Mouse (Mus musculus): ENCODE data around the gene Gm47996. TPM values are rescaled to one million over a fixed set of nuclear protein-coding genes. Genes with fewer than 3 reads are reported as not detected.
A peak's percentile ranks its signal among the peaks of the same experiment; 100 is the strongest.

Gene Gm47996
- polyA plus RNA-seq, 2 experiments, result 0.46 to 0.52 TPM

DNA sequence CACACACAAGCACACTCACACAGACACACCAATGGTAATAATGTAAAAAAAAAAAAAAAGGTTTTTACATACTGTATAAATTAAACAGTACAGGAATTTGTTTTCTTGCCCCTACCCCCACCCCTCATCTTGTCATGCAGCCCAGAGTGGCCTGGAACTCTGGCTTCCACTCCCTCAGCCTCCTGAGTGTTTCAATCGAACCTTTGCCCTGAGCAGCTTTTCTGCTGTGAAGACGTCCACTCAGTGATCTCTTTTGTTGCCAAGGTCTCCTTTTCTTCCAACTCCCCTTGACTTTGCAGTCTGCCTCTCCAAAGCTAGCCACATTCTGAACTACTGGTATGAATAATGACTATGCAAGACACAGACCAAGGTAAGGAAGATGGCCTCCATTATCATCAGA, 35.9 kb downstream of the Gm47996 start:
- H3K9ac ChIP-seq (replicated peaks), result no peak overlapping the region
- H3K4me2 ChIP-seq (ENCODE audit: low read depth), result no peak overlapping the region
- no peak; the same call in 1 of the 2 replicates for ATAC-seq (ENCODE audit: insufficient read depth)
- 68% methylated on average over 2 of the region's 2 CpGs for WGBS (ENCODE audit: insufficient replicate concordance)
- peaks cover 0 to 2% of the 10 kb centered on the region in 2 experiments; a peak in 1 of 4 replicates for H3K4me1 ChIP-seq (replicated peaks; ENCODE audit: control insufficient read depth in 2 of 2, insufficient read depth in 2 of 2, low read length in 1 of 2)
- H3K27ac ChIP-seq, result no peak overlapping the region
- TF ChIP-seq EP300 (IDR thresholded peaks at IDR 0.05; ENCODE audit: low read depth), result no peak
- no peak for DNase-seq (ENCODE audit: low read depth in 3 of 3, low spot score in 3 of 3)
- H3K9me3 ChIP-seq (ENCODE audit: control insufficient read depth, low read length), result no peaks in the 10 kb centered on the region
- H3K4me3 ChIP-seq (ENCODE audit: insufficient read depth in 1 of 2, low read depth in 2 of 2, low read length in 2 of 2), result no peak overlapping the region
- H3K27me3 ChIP-seq (ENCODE audit: control insufficient read depth, insufficient read depth, low read length), result no peaks in the 10 kb centered on the region
- no peaks in the 10 kb centered on the region for H3K36me3 ChIP-seq (replicated peaks; ENCODE audit: control insufficient read depth, insufficient read depth, low read depth)

DNA sequence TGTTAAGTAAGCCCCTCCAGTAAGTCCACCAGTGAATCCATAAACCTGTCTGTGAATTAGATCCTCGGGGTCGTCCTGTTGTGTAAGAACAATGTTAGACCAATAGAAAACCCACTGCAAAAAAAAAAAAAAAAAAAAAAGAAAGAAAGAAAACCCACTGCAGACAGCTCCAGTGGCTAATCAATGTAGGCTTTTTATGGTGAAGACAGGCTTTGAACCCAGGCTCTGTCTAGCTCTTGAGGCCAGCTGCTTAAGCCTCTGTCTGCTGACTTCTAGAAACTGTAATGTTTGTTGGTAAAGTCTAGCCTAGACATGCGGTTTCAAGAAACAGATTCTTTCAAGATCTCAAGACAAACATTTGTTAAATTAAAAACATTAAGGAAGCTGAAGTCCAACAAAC, 40.2 kb downstream of the Gm47996 start:
- no peak overlapping the region for H3K4me3 ChIP-seq (ENCODE audit: insufficient read depth in 1 of 2, low read depth in 2 of 2, low read length in 2 of 2)
- H3K36me3 ChIP-seq (replicated peaks; ENCODE audit: control insufficient read depth, insufficient read depth, low read depth), result no peaks in the 10 kb centered on the region
- H3K9ac ChIP-seq (replicated peaks), result no peak overlapping the region
- no peak overlapping the region for H3K27ac ChIP-seq
- no peaks in the 10 kb centered on the region for H3K9me3 ChIP-seq (ENCODE audit: control insufficient read depth, low read length)
- DNase-seq (ENCODE audit: low read depth in 3 of 3, low spot score in 3 of 3) (no peak), ATAC-seq (ENCODE audit: insufficient read depth) (no peak)
- H3K27me3 ChIP-seq (ENCODE audit: control insufficient read depth, insufficient read depth, low read length), result no peaks in the 10 kb centered on the region
- 73% methylated on average over 3 of the region's 3 CpGs for WGBS (ENCODE audit: insufficient replicate concordance)
- TF ChIP-seq EP300 (IDR thresholded peaks at IDR 0.05; ENCODE audit: low read depth) (no peak), CTCF (IDR thresholded peaks at IDR 0.05; ENCODE audit: low read depth) (no peak)
- H3K4me1 ChIP-seq (replicated peaks; ENCODE audit: control insufficient read depth in 2 of 2, insufficient read depth in 2 of 2, low read length in 1 of 2), result peaks cover 0 to 2% of the 10 kb centered on the region in 2 experiments; a peak in 1 of 4 replicates
- no peak overlapping the region; the same call in 1 of the 2 replicates for H3K4me2 ChIP-seq (ENCODE audit: low read depth)

DNA sequence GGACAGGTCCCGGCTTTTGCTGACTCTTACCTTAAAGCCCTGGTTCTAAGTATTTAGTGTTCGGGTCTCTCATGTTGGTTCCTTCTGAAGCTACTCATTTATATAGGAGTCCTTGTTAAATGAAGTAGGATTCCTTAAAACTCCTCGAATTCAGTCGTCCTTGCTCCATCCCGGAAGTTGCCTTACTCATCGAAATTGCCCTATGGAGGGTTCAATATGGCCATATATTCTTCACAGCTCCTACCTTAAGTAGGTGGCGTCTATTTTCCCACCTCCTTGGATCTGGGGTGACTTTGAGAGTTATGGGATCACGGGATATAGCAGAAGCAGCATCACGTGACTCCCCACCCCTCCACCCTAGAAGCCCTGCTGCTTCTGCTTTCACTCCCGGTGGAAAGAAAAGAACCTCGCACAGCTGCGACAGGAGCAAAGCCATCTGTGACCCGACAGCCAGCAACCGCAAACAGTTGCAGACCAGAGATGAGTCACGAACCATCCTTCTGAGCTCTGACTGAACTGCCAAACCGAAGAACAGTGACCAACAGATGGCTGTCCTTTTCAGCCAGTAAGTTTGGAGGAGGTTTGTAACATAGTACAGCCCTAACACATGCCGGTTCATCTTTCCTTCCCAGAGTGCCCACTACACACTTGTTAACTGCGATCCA, 40.7 kb downstream of the Gm47996 start:
- whole genome bisulfite sequencing (ENCODE audit: insufficient replicate concordance), result 35% methylated on average over 18 of the region's 18 CpGs
- Histone ChIP-seq H3K9ac (replicated peaks) (no peak overlapping the region), H3K27ac (no peak overlapping the region), H3K4me1 (replicated peaks; ENCODE audit: control insufficient read depth in 2 of 2, insufficient read depth in 2 of 2, low read length in 1 of 2) (peaks cover 0 to 2% of the 10 kb centered on the region in 2 experiments; a peak in 1 of 4 replicates), H3K36me3 (replicated peaks; ENCODE audit: control insufficient read depth, insufficient read depth, low read depth) (no peaks in the 10 kb centered on the region), H3K27me3 (ENCODE audit: control insufficient read depth, insufficient read depth, low read length) (no peaks in the 10 kb centered on the region), H3K9me3 (ENCODE audit: control insufficient read depth, low read length) (no peaks in the 10 kb centered on the region), H3K4me2 (ENCODE audit: low read depth) (peak overlapping the region; percentile 23; the same call in 1 of the 2 replicates), H3K4me3 (ENCODE audit: insufficient read depth in 1 of 2, low read depth in 2 of 2, low read length in 2 of 2) (no peak overlapping the region)
- peak; percentile 43; the same call in 1 of the 2 replicates for ATAC-seq (ENCODE audit: insufficient read depth)
- TF ChIP-seq CTCF (IDR thresholded peaks at IDR 0.05; ENCODE audit: low read depth), result no peak
- TF ChIP-seq EP300 (IDR thresholded peaks at IDR 0.05; ENCODE audit: low read depth), result no peak
- DNase-seq (ENCODE audit: low read depth in 3 of 3, low spot score in 3 of 3), result peak; percentile 7 to 26 (median 12)

DNA sequence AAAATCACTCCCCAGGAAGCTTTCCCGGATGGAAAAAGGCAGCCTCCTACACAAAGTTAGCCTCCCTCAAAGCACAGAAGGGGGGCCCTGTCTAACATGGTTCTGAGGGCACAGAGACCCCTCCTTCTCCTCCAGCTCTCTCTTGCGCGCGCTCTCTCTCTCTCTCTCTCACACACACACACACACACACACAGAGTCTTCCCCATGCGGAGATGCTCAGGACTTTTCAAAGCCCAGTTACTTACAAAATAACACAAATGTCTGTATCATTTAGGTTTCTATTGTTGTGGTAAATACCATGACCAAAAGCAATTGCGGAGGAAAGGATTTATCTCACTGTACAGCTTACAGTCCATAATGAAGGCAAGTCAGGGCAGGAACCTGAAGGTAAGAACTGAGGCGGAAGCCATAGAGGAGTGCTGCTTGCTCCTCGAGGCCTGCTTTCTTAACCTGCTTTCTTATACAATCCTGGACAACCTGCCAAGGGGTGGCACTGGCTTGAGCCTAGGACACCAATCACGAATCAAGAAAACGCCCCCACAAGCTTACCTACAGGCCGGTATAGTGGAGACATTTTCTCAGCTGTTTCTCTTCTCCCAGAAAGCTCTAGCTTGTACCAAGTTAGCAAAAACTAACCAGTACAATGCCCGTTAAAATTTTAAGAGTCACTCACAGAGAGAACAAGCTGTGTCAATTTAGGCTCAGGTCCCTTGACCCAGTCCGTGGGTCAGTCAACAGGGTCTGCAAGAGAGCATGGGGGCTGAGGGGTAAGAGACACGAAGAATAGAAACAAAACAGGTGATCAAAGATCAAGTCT, 41.5 kb downstream of the Gm47996 start:
- ATAC-seq (ENCODE audit: insufficient read depth) (peak; percentile 38; the same call in 1 of the 2 replicates), DNase-seq (ENCODE audit: low read depth in 3 of 3, low spot score in 3 of 3) (no peak)
- no peak overlapping the region for H3K4me3 ChIP-seq (ENCODE audit: insufficient read depth in 1 of 2, low read depth in 2 of 2, low read length in 2 of 2)
- H3K9me3 ChIP-seq (ENCODE audit: control insufficient read depth, low read length), result no peaks in the 10 kb centered on the region
- H3K27me3 ChIP-seq (ENCODE audit: control insufficient read depth, insufficient read depth, low read length), result no peaks in the 10 kb centered on the region
- H3K4me2 ChIP-seq (ENCODE audit: low read depth), result no peak overlapping the region
- TF ChIP-seq CTCF (IDR thresholded peaks at IDR 0.05; ENCODE audit: low read depth), result no peak
- no peak for TF ChIP-seq EP300 (IDR thresholded peaks at IDR 0.05; ENCODE audit: low read depth)
- H3K36me3 ChIP-seq (replicated peaks; ENCODE audit: control insufficient read depth, insufficient read depth, low read depth), result no peaks in the 10 kb centered on the region
- H3K27ac ChIP-seq, result no peak overlapping the region
- 66% methylated on average over 14 of the region's 14 CpGs for WGBS (ENCODE audit: insufficient replicate concordance)
- no peak overlapping the region for H3K9ac ChIP-seq (replicated peaks)
- peaks cover 0 to 2% of the 10 kb centered on the region in 2 experiments; a peak in 1 of 4 replicates for H3K4me1 ChIP-seq (replicated peaks; ENCODE audit: control insufficient read depth in 2 of 2, insufficient read depth in 2 of 2, low read length in 1 of 2)

DNA sequence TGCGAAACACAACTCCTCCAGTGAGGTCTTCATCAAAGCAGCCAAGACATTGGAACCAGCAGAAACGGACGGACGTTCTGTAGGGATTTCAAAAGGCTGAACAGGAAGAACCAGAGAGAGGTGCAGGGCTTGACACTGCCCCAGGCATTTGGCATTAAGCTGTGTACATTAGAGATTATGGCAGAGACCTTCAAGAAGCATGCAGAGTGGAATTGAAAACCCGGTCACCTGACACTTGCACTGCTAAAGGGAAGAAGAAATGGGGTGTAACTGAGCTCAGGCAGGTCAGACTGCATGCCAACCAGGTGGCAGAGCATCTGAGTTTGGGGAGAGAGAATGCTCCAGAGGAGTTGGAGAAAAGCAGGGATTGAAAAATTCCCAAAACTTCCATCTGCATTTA, 45.5 kb downstream of the Gm47996 start:
- peaks cover 0 to 16% of the 10 kb centered on the region in 2 experiments; a peak in 2 of 4 replicates for H3K4me1 ChIP-seq (replicated peaks; ENCODE audit: control insufficient read depth in 2 of 2, insufficient read depth in 2 of 2, low read length in 1 of 2)
- H3K4me2 ChIP-seq (ENCODE audit: low read depth), result no peak overlapping the region
- TF ChIP-seq CTCF (IDR thresholded peaks at IDR 0.05; ENCODE audit: low read depth), result no peak
- TF ChIP-seq EP300 (IDR thresholded peaks at IDR 0.05; ENCODE audit: low read depth), result no peak
- H3K9ac ChIP-seq (replicated peaks), result no peak overlapping the region
- DNase-seq (ENCODE audit: low read depth in 3 of 3, low spot score in 3 of 3), result no peak
- no peaks in the 10 kb centered on the region for H3K9me3 ChIP-seq (ENCODE audit: control insufficient read depth, low read length)
- no peaks in the 10 kb centered on the region for H3K36me3 ChIP-seq (replicated peaks; ENCODE audit: control insufficient read depth, insufficient read depth, low read depth)
- WGBS (ENCODE audit: insufficient replicate concordance), result 74% methylated on average over 5 of the region's 5 CpGs
- ATAC-seq (ENCODE audit: insufficient read depth), result no peak
- no peaks in the 10 kb centered on the region for H3K27me3 ChIP-seq (ENCODE audit: control insufficient read depth, insufficient read depth, low read length)
- no peak overlapping the region for H3K27ac ChIP-seq
- no peak overlapping the region for H3K4me3 ChIP-seq (ENCODE audit: insufficient read depth in 1 of 2, low read depth in 2 of 2, low read length in 2 of 2)
